Mouse (Mus musculus): ENCODE measurements at regions not wholly inside any gene's neighbourhood (a gene's known extent, or its start where the extent isn't known, plus 50 kb on each side); places are given as distances from the start of the nearest gene placed in this dataset.
A peak's percentile ranks its signal among the peaks of the same experiment; 100 is the strongest.
"Not testable (repeated sequence)": the region's sequence is repeated elsewhere in the genome, so short reads cannot be mapped to it uniquely, and the experiment has no call there.

- intact Hi-C loops (cut with DNase I); DNase-seq (ENCODE audit: low spot score): not testable (repeated sequence)
Observed at GRCm38 (mm10) chr5:109842186-109842978, 80.8 kb upstream of the Gm15446 start.

GRCm38 (mm10) chr5:109844236-109844635 lies 79.0 kb upstream of the Gm15446 start:
- DNase-seq (ENCODE audit: low spot score); intact Hi-C loops (cut with DNase I): not testable (repeated sequence)

GRCm38 (mm10) chr5:109844753-109845186 lies 78.4 kb upstream of the Gm15446 start:
- DNase-seq (ENCODE audit: low spot score) = peak; percentile 1
- intact Hi-C loops (cut with DNase I) = no loop called here

GRCm38 (mm10) chr5:109851225-109851624 lies 72.0 kb upstream of the Gm15446 start:
- DNase-seq (ENCODE audit: low spot score); intact Hi-C loops (cut with DNase I): not testable (repeated sequence)

GRCm38 (mm10) chr5:109860402-109860801 lies 62.8 kb upstream of the Gm15446 start:
- DNase-seq (ENCODE audit: low spot score) = no peak
- intact Hi-C loops (cut with DNase I) = loop anchor here (5.0 kb wide), 1 partner anchor 62 kb away; the partner anchor contains the start of gene Gm15446

GRCm38 (mm10) chr5:109864517-109864916 lies 58.7 kb upstream of the Gm15446 start:
- intact Hi-C loops (cut with DNase I) = loop anchor here (5.0 kb wide), 1 partner anchor 58 kb away; the partner anchor contains the start of gene Gm15446
- not testable (repeated sequence) for DNase-seq (ENCODE audit: low spot score)

- intact Hi-C loops (cut with DNase I) = no loop called here
- DNase-seq (ENCODE audit: low spot score) = no peak
Observed at GRCm38 (mm10) chr5:109865628-109866027, 57.6 kb upstream of the Gm15446 start.

- peak; percentile 81 for DNase-seq (ENCODE audit: low spot score)
- intact Hi-C loops (cut with DNase I) = no loop called here
Observed at GRCm38 (mm10) chr5:109866337-109867126, 56.7 kb upstream of the Gm15446 start.

- intact Hi-C loops (cut with DNase I); DNase-seq (ENCODE audit: low spot score): not testable (repeated sequence)
Observed at GRCm38 (mm10) chr5:109867221-109867620, 56.0 kb upstream of the Gm15446 start.

All from heart, postnatal 25 days (tissue).